Mouse (Mus musculus) gastrocnemius, postnatal 25 days (tissue): Measurements from ENCODE around the gene Nell2. TPM values are rescaled to one million over a fixed set of nuclear protein-coding genes. Genes with fewer than 3 reads are reported as not detected.

Experiments used
- DNase-seq: peaks from one replicate; pipeline ENCODE4 v3.0.0; 2022
- total RNA-seq, 2 experiments: library from RNA; stranded (reverse); gene quantifications; 1 replicate in 1 of 2; 2 replicates in 1 of 2; pipeline ENCODE4 v1.2.3; 2021

Nell2 gene
- total RNA-seq, 2 experiments from 2014 or later: 0.20 TPM; not detected in 1

DNA sequence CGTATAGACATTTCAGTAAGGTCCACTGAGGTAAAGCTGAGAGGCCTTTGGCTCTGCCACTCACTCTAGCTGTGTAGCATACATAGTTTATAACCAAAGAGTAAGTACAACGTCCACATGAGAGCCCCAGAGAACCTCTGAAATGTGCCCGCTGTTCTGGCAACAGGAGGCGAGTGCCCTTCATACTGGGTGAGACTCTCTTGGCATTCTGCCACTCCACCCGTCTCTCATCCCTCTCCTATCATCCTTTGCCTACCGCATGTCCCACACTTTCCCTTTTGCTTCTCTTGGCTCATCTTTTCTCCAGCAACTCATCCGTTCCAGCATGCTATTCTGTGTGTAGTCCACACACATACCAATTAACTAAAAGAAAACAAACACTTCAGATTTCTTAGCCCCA, 442.4 kb downstream of the Nell2 start:
- no peak for DNase-seq

DNA sequence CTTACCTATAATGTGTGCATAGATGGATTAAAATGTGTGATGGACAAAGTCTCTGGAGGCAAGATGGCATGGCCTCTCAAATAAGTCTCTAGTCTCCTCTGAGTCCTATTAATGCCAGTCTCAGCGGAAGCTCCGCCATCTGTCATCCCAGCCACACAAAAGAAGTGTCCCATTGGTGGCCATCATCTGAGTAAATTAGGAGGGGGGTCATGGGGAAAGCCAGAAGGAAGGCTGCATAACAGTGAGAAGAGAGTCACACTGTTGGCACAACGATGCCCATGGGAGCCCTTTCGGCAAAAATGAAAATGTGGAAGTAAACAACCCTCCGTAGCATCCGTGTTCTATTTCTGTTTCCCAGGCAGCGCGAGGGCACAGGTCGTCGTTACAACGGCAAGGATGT, 446.7 kb downstream of the Nell2 start:
- DNase-seq: no peak

DNA sequence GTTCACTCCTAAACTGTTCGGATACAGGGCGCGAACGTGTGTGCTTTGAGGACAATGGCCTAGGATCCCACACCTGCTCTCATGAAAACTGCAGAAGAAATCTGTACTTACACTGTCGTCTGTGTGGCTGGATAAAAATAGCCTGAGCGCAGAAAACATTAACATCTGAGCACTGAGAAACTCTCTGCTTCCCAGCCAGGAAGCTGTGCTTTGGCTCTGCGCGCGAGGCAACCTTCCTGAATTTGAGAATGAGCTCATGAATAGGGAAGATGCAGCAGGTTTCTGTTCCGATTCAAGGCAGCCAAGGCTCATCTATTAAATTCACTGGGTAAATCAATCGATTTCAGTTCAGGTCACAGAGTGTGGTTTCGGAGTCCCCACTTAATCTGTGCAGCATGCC, 453.0 kb downstream of the Nell2 start:
- no peak for DNase-seq

DNA sequence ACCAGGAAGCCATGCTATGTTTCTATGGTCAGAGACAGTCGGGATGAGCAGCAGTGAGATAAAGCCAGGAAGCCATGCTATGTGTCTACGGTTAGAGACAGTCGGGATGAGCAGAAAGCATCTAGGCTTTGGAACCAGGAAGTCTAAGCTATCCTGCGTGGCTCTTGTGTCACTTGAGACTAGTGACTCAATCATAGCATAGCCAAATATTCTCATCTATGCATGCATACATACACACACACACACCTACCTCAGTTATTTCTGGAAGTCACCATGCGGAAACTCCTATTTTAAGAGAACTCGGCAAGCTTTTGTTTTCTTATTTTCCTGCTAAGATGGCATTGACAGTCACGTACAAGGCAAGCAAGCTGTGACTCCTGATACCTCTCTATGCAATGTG, 457.5 kb downstream of the Nell2 start:
- DNase-seq: no peak

DNA sequence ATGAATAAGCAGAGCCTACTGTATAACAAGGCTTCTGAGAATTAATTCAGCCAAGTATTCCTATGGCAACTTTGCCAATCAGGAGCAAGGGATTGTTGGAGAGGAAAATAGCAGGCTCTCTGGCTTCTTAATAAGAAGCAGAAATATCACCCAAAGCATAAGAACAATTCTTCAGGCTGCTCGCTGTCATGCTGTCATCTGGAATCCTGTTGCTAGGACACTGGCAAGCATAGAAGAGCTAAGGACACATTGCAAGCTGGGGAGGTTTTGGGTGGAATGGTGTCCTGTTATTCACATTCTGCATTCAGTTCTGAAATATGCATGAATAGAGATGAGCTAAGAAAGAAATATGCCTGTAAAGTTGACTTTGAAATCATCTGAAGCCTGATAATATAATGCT, 459.6 kb downstream of the Nell2 start:
- no peak for DNase-seq

DNA sequence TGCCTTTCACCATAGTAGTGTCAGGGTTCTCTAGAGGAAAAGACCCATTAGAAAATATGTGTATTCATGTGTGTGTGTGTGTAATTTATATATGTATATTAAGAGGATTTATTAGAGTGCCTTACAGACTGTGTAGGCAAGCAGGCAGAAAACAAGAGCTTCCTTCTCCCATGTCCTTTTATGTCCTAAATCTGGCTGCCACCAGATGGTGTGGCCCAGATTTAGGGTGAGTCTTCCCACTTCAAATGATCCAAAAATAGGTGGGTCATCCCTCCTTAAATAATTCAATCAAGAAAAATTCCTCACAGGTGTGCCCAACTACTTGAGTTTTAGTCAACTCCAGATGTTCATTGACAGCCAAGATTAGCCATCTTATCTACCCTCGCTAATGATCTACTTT, 460.3 kb downstream of the Nell2 start:
- DNase-seq: no peak

DNA sequence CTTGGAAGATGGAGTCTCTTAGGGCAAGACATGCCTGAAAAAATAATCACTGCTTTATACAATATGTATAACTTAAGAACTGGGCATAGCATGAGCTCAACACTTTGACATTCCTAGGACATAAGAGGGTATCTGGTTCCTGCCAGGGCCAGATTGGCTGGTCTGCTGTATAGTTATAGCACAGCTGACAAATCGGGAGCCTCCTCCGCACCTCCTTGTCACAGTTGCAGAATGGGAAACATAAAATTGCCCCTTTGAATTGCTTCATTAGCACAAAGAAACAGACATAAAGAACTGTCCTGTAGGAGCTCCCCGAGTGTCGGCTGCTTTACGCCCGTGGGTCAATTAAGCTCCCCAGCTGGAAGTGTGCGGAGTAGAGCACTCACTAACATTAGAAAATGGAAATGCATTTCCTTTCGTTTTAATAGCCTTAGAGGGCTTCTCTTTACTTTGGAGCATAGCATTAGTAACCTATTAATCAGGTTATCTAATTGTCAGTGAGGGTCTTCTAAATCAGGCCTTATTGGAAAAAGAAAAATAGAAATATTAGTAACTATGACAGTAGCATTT, 473.2 kb downstream of the Nell2 start:
- no peak for DNase-seq

DNA sequence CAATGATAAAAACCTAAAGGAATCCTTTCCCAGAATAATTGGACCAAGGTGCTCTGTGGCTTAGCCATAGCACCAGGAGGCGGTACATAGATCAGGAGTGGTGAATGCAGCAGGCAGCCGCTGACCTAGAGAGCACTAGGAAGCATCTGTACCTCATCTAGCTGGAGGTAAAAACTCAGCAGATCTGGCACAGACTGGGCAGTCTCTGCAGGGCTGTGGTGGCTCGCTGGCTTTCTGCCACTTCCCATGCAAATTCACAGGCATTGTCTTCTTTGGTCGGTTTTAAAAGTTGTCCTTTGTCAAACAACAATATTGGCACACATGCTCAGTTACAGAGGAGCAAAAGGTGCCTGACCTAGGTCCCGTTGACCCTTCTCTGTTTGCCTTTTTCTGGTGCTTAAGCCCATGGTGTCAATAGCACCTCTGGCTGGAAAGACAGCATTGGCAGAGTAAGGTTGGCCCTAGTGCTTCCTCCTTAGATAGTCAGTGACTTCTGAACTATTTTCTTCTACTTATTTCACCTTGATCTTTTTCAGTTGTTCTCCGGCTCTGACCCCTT, 479.1 kb downstream of the Nell2 start:
- DNase-seq: no peak

DNA sequence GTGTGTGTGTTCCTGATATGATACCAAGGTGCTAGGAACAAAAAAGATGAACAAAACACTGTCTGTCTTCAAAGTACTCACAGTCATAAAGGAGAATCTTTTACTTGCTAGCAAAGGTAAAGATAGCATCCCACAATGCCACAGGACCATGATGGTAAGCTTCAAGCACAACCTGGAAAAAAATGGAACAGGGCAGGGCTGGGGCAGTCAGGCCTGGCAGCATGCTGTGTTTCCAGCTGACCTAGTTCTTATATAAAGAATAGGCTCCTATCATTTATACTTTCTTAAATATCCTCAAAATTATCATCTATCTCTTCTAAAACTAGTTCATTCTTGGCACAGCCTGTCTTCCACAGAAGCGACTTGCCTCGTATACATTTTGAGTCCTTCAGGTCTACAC, 480.9 kb downstream of the Nell2 start:
- DNase-seq: no peak

DNA sequence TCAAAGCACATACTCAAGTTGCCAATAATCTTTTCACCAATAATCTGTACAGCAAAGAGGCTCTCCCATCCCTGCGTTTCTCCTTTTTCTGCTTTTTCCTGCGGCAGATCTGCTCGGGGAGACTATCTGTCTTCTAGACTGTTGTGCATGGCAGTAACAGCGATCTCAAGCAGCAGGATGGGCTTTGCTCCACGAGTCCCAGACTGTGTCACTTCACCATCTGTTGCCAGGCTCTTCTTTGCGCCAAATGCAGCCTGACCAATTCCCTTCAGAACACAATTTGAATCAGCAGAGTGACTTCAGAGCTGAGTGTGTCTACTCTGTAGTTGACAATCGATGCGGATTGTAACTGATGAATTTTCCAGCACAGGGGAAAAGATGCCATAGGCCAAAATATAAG, 484.3 kb downstream of the Nell2 start:
- DNase-seq: no peak

DNA sequence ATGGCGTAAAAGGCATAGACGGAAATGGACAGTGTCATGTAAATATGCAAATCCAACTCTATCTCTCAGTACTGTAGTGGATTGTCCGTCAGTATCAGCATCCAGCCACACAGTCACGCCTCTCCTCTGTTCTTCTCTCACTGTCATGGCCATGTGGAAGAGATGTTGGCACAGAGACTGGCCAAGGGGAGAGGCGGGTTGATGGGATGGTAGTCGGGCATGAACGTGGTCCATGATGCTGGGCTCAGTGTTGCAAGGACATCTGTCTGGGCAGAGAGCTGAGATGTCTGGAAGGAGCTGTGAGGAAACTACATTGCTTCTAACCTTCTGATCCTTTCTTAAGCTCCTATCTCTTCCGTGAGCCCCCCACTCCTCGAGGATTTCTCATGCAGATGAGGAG, 485.9 kb downstream of the Nell2 start:
- no peak for DNase-seq

DNA sequence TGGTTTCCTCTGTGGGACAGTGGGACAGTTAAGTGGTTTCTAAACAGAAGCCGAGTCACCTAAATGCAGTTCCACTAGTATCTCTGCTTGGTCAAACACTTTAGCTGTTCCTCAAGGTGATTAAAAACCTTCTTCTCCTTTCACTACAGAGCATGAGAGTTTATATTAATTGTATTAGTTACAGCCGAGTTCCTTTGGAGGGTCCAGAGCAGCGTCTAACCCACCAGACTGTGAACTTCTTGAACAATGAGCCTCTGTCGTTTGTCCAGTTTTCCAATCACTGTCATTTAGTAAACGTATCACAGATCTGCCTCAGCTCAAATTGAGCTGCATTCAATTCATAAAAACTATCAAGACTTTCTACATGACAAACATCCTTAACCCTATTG, 498.9 kb downstream of the Nell2 start:
- DNase-seq: no peak

DNA sequence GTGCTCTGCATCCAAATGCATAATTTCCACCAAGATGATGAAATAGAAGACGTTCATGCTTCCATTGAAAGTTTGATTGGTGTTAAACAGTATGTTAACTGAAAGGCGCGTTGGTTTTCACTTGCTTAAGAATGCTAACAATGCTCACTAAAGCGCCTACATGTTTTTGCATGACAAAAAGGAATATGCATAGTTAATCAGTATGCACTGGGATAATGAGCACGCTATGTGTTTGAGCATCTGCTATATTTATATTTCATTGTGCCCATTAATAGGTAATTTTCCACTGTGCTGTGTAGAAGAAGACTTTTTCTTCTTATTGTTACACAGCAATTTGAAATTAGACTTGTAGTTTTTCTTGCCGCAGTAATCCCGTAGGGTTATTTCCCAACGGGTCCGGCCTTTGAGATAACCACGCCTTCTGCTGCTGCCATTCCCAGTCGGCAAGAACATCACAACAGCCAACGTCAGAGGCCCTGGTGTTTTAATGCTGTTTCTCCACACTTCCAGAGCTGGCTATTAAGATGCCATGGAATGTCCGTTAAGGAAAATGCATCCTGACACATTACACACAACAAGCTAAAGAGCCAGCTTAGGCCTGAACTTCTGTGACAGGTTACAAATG, 499.4 kb downstream of the Nell2 start:
- DNase-seq: no peak

Other genes with a start within 250 kb of the Nell2 start
- gene Dbx2, start 127.4 kb upstream of the Nell2 start, total RNA-seq: not detected